Mouse (Mus musculus): Measurements from ENCODE around the gene Sec11a.

DNA sequence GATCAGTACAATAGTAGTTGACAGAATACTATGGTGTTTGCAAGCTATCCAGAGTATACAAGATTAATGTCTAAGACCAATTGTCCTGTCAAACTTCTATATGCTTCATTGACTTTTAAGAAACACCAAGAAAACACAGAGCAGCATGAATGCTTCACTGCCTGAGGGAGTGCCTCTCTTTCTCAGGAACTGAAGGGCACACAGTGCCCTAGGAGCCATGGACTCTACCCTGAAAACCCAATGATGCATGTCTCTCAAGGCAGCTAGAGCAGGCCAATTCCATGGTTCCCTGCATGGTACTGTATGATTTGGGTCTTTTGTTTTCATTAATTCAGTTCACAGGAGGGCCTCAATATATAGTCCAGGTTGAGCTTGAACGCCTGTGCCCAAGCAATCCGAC lies 6.7 kb upstream of the Sec11a start:
- TF ChIP-seq CTCF (IDR thresholded peaks at IDR 0.05; ENCODE audit: low read depth) (no peak), EP300 (IDR thresholded peaks at IDR 0.05; ENCODE audit: low read depth) (no peak)

All from liver, embryonic 14.5 days (tissue).